19 mouse cellular contexts compared by ENCODE assay signal in genomic region chr9:28783834-28784233, GRCm38 (mm10).
DNase-seq lines count a peak whose midpoint lies in the region; ATAC-seq and TF ChIP-seq lines count a peak whose summit lies in the region.
"Had no signal": no experiment of that assay in that cellular context is flagged by ENCODE, and none has a peak within 500 bp of the region (broad histone marks: within the 10 kb centered on the region; RNA-seq: fewer than 3 reads in every experiment).

No protein-coding gene starts in this region.

- no peak overlapping the region for H3K27ac ChIP-seq in liver, adult 2 months (replicated peaks; ENCODE audit: insufficient read depth, low read depth, low read length)
- no peak overlapping the region for H3K27ac ChIP-seq in intestine, embryonic 14.5 days (ENCODE audit: low read depth)
- no peak overlapping the region for H3K27ac ChIP-seq in intestine, embryonic 15.5 days
- H3K27ac ChIP-seq in intestine, postnatal 0 days (ENCODE audit: low read depth, low read length), result no peak overlapping the region
- no peak overlapping the region for H3K27ac ChIP-seq in forebrain, embryonic 12.5 days
- H3K27ac ChIP-seq: embryonic facial prominence, embryonic 13.5 days had no signal

- TF ChIP-seq POLR2A in liver, adult 2 months (IDR thresholded peaks at IDR 0.05; ENCODE audit: extremely low read depth, insufficient read depth, low read length), result no peak

- no peaks in the 10 kb centered on the region for H3K4me1 ChIP-seq in liver, adult 2 months (ENCODE audit: control insufficient read depth, insufficient read depth, low read length)
- no peaks in the 10 kb centered on the region for H3K4me1 ChIP-seq in intestine, embryonic 14.5 days (replicated peaks; ENCODE audit: control insufficient read depth, insufficient read depth, low read length)
- H3K4me1 ChIP-seq in intestine, embryonic 15.5 days (replicated peaks), result no peaks in the 10 kb centered on the region
- no peaks in the 10 kb centered on the region for H3K4me1 ChIP-seq in intestine, postnatal 0 days (replicated peaks; ENCODE audit: control insufficient read depth, insufficient read depth, low read length)
- H3K4me1 ChIP-seq in forebrain, embryonic 12.5 days, result peaks cover 4% of the 10 kb centered on the region; the same call in 1 of the 2 replicates
- H3K4me1 ChIP-seq: embryonic facial prominence, embryonic 13.5 days had no signal

- H3K36me3 ChIP-seq in liver, adult 2 months (ENCODE audit: control insufficient read depth, insufficient read depth, low read length), result no peaks in the 10 kb centered on the region
- H3K36me3 ChIP-seq in intestine, embryonic 14.5 days (ENCODE audit: control insufficient read depth, insufficient read depth, low read length), result no peaks in the 10 kb centered on the region
- no peaks in the 10 kb centered on the region for H3K36me3 ChIP-seq in intestine, embryonic 15.5 days
- H3K36me3 ChIP-seq in intestine, postnatal 0 days (ENCODE audit: control insufficient read depth, insufficient read depth), result no peaks in the 10 kb centered on the region
- H3K36me3 ChIP-seq in forebrain, embryonic 12.5 days (replicated peaks), result no peaks in the 10 kb centered on the region
- H3K36me3 ChIP-seq: embryonic facial prominence, embryonic 13.5 days had no signal

- H3K9me3 ChIP-seq in intestine, embryonic 14.5 days (ENCODE audit: control insufficient read depth, low read length), result no peaks in the 10 kb centered on the region
- no peaks in the 10 kb centered on the region for H3K9me3 ChIP-seq in intestine, embryonic 15.5 days
- H3K9me3 ChIP-seq in intestine, postnatal 0 days (ENCODE audit: control insufficient read depth), result no peaks in the 10 kb centered on the region
- H3K9me3 ChIP-seq in forebrain, embryonic 12.5 days, result no peaks in the 10 kb centered on the region
- H3K9me3 ChIP-seq: embryonic facial prominence, embryonic 13.5 days had no signal

- 43% methylated on average over 4 of the region's 4 CpGs for WGBS in liver, adult 2 months
- WGBS in intestine, embryonic 14.5 days, result 29% methylated on average over 4 of the region's 4 CpGs
- WGBS in intestine, embryonic 15.5 days, result 28% methylated on average over 4 of the region's 4 CpGs
- 23% methylated on average over 4 of the region's 4 CpGs for WGBS in intestine, postnatal 0 days
- WGBS in forebrain, embryonic 12.5 days, result 84% methylated on average over 4 of the region's 4 CpGs

- ATAC-seq in intestine, embryonic 14.5 days (replicated peaks; ENCODE audit: low FRiP score, low TSS enrichment, low read depth), result 0 out of 2 replicates have a peak, but pooled peaks have one; percentile 58
- ATAC-seq in intestine, embryonic 15.5 days, result peak; percentile 92
- peak; percentile 84 for ATAC-seq in intestine, postnatal 0 days
- no peak for ATAC-seq in megakaryocyte-erythroid progenitor cell, adult 5-6 weeks (replicated peaks; ENCODE audit: low FRiP score, low TSS enrichment, poor library complexity, severe bottlenecking)
- ATAC-seq in forebrain, embryonic 12.5 days (ENCODE audit: low FRiP score), result no peak
- ATAC-seq: forebrain, embryonic 14.5 days; forebrain, embryonic 16.5 days had no signal

- H3K79me2 ChIP-seq in liver, adult 2 months (ENCODE audit: control insufficient read depth, insufficient read depth, low read length), result no peaks in the 10 kb centered on the region

- no peak for TF ChIP-seq CTCF in liver, adult 2 months (IDR thresholded peaks at IDR 0.05; ENCODE audit: low read depth, low read length)
- no peak for TF ChIP-seq CTCF in intestine, postnatal 0 days (IDR thresholded peaks at IDR 0.05; ENCODE audit: low read depth)

- no peak overlapping the region for H3K4me2 ChIP-seq in intestine, embryonic 14.5 days (ENCODE audit: low read length)
- no peak overlapping the region for H3K4me2 ChIP-seq in intestine, embryonic 15.5 days (replicated peaks)
- no peak overlapping the region for H3K4me2 ChIP-seq in intestine, postnatal 0 days (replicated peaks; ENCODE audit: low read depth)
- no peak overlapping the region for H3K4me2 ChIP-seq in forebrain, embryonic 12.5 days
- H3K4me2 ChIP-seq: embryonic facial prominence, embryonic 13.5 days had no signal

- DNase-seq in liver, adult 2 months (ENCODE audit: extremely low read depth, low read depth, low spot score), result peak; percentile 18
- DNase-seq in liver, result no peak
- DNase-seq in intestine, embryonic 14.5 days (ENCODE audit: low spot score), result peak; percentile 54
- no peak for DNase-seq in cerebellum, postnatal 14 days
- DNase-seq: adrenal gland, adult 2 months; adrenal gland, postnatal 10 days; adrenal gland, postnatal 25 days; cerebellum, adult 11 months; cerebellum, adult 18-20 months; cerebellum, adult 8-10 months; cerebellum, adult 9-11 months; cerebellum, postnatal 25 days had no signal

- H3K27me3 ChIP-seq in liver, adult 2 months (ENCODE audit: control insufficient read depth, insufficient read depth, low read length), result no peaks in the 10 kb centered on the region
- no peaks in the 10 kb centered on the region for H3K27me3 ChIP-seq in intestine, embryonic 14.5 days (replicated peaks; ENCODE audit: control insufficient read depth, insufficient read depth, low read length)
- no peaks in the 10 kb centered on the region for H3K27me3 ChIP-seq in intestine, embryonic 15.5 days (replicated peaks)
- no peaks in the 10 kb centered on the region for H3K27me3 ChIP-seq in intestine, postnatal 0 days (replicated peaks; ENCODE audit: control insufficient read depth, insufficient read depth, low read length)
- no peaks in the 10 kb centered on the region for H3K27me3 ChIP-seq in forebrain, embryonic 12.5 days
- H3K27me3 ChIP-seq: embryonic facial prominence, embryonic 13.5 days had no signal

- no peak overlapping the region for H3K4me3 ChIP-seq in liver, adult 2 months (ENCODE audit: insufficient read depth, low read depth, low read length)
- no peak overlapping the region for H3K4me3 ChIP-seq in intestine, embryonic 14.5 days (ENCODE audit: low read depth, low read length)
- no peak overlapping the region for H3K4me3 ChIP-seq in intestine, embryonic 15.5 days (replicated peaks)
- no peak overlapping the region for H3K4me3 ChIP-seq in intestine, postnatal 0 days (ENCODE audit: low read depth, low read length)
- H3K4me3 ChIP-seq in forebrain, embryonic 12.5 days (replicated peaks), result no peak overlapping the region
- H3K4me3 ChIP-seq: embryonic facial prominence, embryonic 13.5 days had no signal

- no peak overlapping the region for H3K9ac ChIP-seq in liver, adult 2 months (ENCODE audit: low read depth, low read length)
- H3K9ac ChIP-seq in intestine, embryonic 14.5 days (ENCODE audit: low read length), result no peak overlapping the region
- no peak overlapping the region for H3K9ac ChIP-seq in intestine, embryonic 15.5 days
- no peak overlapping the region for H3K9ac ChIP-seq in intestine, postnatal 0 days (ENCODE audit: low read depth, low read length)
- H3K9ac ChIP-seq in forebrain, embryonic 12.5 days, result no peak overlapping the region
- H3K9ac ChIP-seq: embryonic facial prominence, embryonic 13.5 days had no signal

Comparison
In these comparisons a context has a peak if more than half of its experiments do, and no peak if none do; other contexts are left out.
1. DNase-seq: peak in liver, adult 2 months (single experiment) and intestine, embryonic 14.5 days (single experiment); none in liver (single experiment) and cerebellum, postnatal 14 days (0 of 2).
2. ATAC-seq: peak in intestine, embryonic 14.5 days (single experiment), intestine, embryonic 15.5 days (single experiment) and intestine, postnatal 0 days (single experiment); none in megakaryocyte-erythroid progenitor cell, adult 5-6 weeks (single experiment) and forebrain, embryonic 12.5 days (single experiment).